Mouse (Mus musculus): ENCODE measurements around the gene Myh3. TPM values are rescaled to one million over a fixed set of nuclear protein-coding genes. Genes with fewer than 3 reads are reported as not detected.

The Myh3 gene
- polyA plus RNA-seq, 1 experiment from 2014 or later: 0.75 TPM

- ATAC-seq (ENCODE audit: low FRiP score, low read depth): no peak
- whole genome bisulfite sequencing: 93% methylated on average over 12 of the region's 12 CpGs
- no peak overlapping the region for H3K9ac ChIP-seq (replicated peaks)
- H3K9me3 ChIP-seq: no peaks in the 10 kb centered on the region
- H3K27ac ChIP-seq (replicated peaks): no peak overlapping the region
- H3K4me2 ChIP-seq (replicated peaks): no peak overlapping the region
- H3K36me3 ChIP-seq: no peaks in the 10 kb centered on the region
- H3K4me1 ChIP-seq: no peaks in the 10 kb centered on the region
- H3K4me3 ChIP-seq: no peak overlapping the region
- no peaks in the 10 kb centered on the region for H3K27me3 ChIP-seq
These were observed 69.3 kb downstream of the Myh3 start for GRCm38 (mm10) chr11:67147283-67147921.

GRCm38 (mm10) chr11:67148286-67149012 is 70.3 kb downstream of the Myh3 start:
- Histone ChIP-seq H3K4me3 (no peak overlapping the region), H3K36me3 (no peaks in the 10 kb centered on the region), H3K4me1 (peaks cover 2% of the 10 kb centered on the region; the same call in 1 of the 2 replicates), H3K9ac (replicated peaks) (no peak overlapping the region), H3K27ac (replicated peaks) (no peak overlapping the region), H3K27me3 (no peaks in the 10 kb centered on the region), H3K4me2 (replicated peaks) (no peak overlapping the region), H3K9me3 (no peaks in the 10 kb centered on the region)
- 85% methylated on average over 4 of the region's 4 CpGs for WGBS
- ATAC-seq (ENCODE audit: low FRiP score, low read depth): no peak

GRCm38 (mm10) chr11:67150237-67150636 is 72.1 kb downstream of the Myh3 start:
- no peak overlapping the region for H3K4me2 ChIP-seq (replicated peaks)
- no peaks in the 10 kb centered on the region for H3K36me3 ChIP-seq
- H3K4me1 ChIP-seq: peaks cover 2% of the 10 kb centered on the region; the same call in 1 of the 2 replicates
- 85% methylated on average over 2 of the region's 2 CpGs for WGBS
- no peaks in the 10 kb centered on the region for H3K27me3 ChIP-seq
- no peak for ATAC-seq (ENCODE audit: low FRiP score, low read depth)
- H3K4me3 ChIP-seq: no peak overlapping the region
- H3K9ac ChIP-seq (replicated peaks): no peak overlapping the region
- no peak overlapping the region for H3K27ac ChIP-seq (replicated peaks)
- H3K9me3 ChIP-seq: no peaks in the 10 kb centered on the region

- Histone ChIP-seq H3K27me3 (no peaks in the 10 kb centered on the region), H3K9ac (replicated peaks) (no peak overlapping the region), H3K4me3 (no peak overlapping the region), H3K36me3 (no peaks in the 10 kb centered on the region), H3K9me3 (no peaks in the 10 kb centered on the region), H3K27ac (replicated peaks) (no peak overlapping the region), H3K4me2 (replicated peaks) (no peak overlapping the region), H3K4me1 (peaks cover 2% of the 10 kb centered on the region; the same call in 1 of the 2 replicates)
- 82% methylated on average over 3 of the region's 3 CpGs for WGBS
- no peak for ATAC-seq (ENCODE audit: low FRiP score, low read depth)
These were observed 73.1 kb downstream of the Myh3 start for GRCm38 (mm10) chr11:67151159-67151558.

Small RNA genes lying within 50 kb of the gene (microRNA-seq; reads per million reads assigned to microRNA genes)
- not detected for gene Mir6923

Other genes with a start within 250 kb of the Myh3 start
- gene Pirt, start 166.3 kb upstream of the Myh3 start, polyA plus RNA-seq (2016; fragmentation: Nextera tagmentation; extraction: Ambion mirVana): 0.85 and 0.98 TPM in 2 replicates
- not detected in 2 replicates for gene Tmem238l, start 121.7 kb upstream of the Myh3 start, polyA plus RNA-seq (2016; fragmentation: Nextera tagmentation; extraction: Ambion mirVana)
- 1.2 and 1.3 TPM in 2 replicates for gene Tmem220, start 53.1 kb upstream of the Myh3 start, polyA plus RNA-seq (2016; fragmentation: Nextera tagmentation; extraction: Ambion mirVana)
- gene Adprm, start 25.7 kb upstream of the Myh3 start, polyA plus RNA-seq (2016; fragmentation: Nextera tagmentation; extraction: Ambion mirVana): 34.8 and 37.5 TPM in 2 replicates
- gene Sco1, start 25.6 kb upstream of the Myh3 start, polyA plus RNA-seq (2016; fragmentation: Nextera tagmentation; extraction: Ambion mirVana): 17.5 and 19.8 TPM in 2 replicates
- 0.09 and 0.14 TPM in 2 replicates for gene Myh2, start 92.7 kb downstream of the Myh3 start, polyA plus RNA-seq (2016; fragmentation: Nextera tagmentation; extraction: Ambion mirVana)
- 0.04 TPM in 1 of 2 replicates, not detected in the other for gene Myh1, start 121.8 kb downstream of the Myh3 start, polyA plus RNA-seq (2016; fragmentation: Nextera tagmentation; extraction: Ambion mirVana)
- 0.03 TPM in 1 of 2 replicates, not detected in the other for gene Myh4, start 159.7 kb downstream of the Myh3 start, polyA plus RNA-seq (2016; fragmentation: Nextera tagmentation; extraction: Ambion mirVana)
- 0.27 and 0.39 TPM in 2 replicates for gene Myh8, start 198.8 kb downstream of the Myh3 start, polyA plus RNA-seq (2016; fragmentation: Nextera tagmentation; extraction: Ambion mirVana)
- gene Myh13, start 243.4 kb downstream of the Myh3 start, polyA plus RNA-seq (2016; fragmentation: Nextera tagmentation; extraction: Ambion mirVana): 0.04 TPM in 1 of 2 replicates, not detected in the other